Mouse (Mus musculus): Measurements from ENCODE around the gene Cacna1g.

The Cacna1g gene

GRCm38 (mm10) chr11:94473707-94474543 is at the start of gene Cacna1g:
Cacna1g (minus strand) TSS chr11:94474198.
- peak; percentile 44 to 51 for DNase-seq (ENCODE audit: low read depth in 2 of 2, low spot score in 2 of 2)

- no peak for DNase-seq (ENCODE audit: low read depth in 2 of 2, low spot score in 2 of 2)
Observed at GRCm38 (mm10) chr11:94521219-94521843, 47.3 kb upstream of the Cacna1g start, which contains the start of gene Mycbpap. Mycbpap (minus strand) TSS chr11:94521742.

GRCm38 (mm10) chr11:94513452-94513851 is 39.5 kb upstream of the Cacna1g start:
- no peak for DNase-seq (ENCODE audit: low read depth in 2 of 2, low spot score in 2 of 2)

GRCm38 (mm10) chr11:94508976-94509375 is 35.0 kb upstream of the Cacna1g start:
- DNase-seq (ENCODE audit: low read depth in 2 of 2, low spot score in 2 of 2) = no peak

GRCm38 (mm10) chr11:94501482-94501881 is 27.5 kb upstream of the Cacna1g start:
- no peak for DNase-seq (ENCODE audit: low read depth in 2 of 2, low spot score in 2 of 2)

- DNase-seq (ENCODE audit: low read depth in 2 of 2, low spot score in 2 of 2) = no peak
Observed at GRCm38 (mm10) chr11:94500362-94500761, 26.4 kb upstream of the Cacna1g start.

GRCm38 (mm10) chr11:94499661-94500152 is 25.7 kb upstream of the Cacna1g start, which contains the start of gene Epn3:
Epn3 (minus strand) TSS chr11:94499974.
- DNase-seq (ENCODE audit: low read depth in 2 of 2, low spot score in 2 of 2) = no peak

GRCm38 (mm10) chr11:94499035-94499434 is 25.0 kb upstream of the Cacna1g start:
- DNase-seq (ENCODE audit: low read depth in 2 of 2, low spot score in 2 of 2) = no peak

- DNase-seq (ENCODE audit: low read depth in 2 of 2, low spot score in 2 of 2) = no peak
Observed at GRCm38 (mm10) chr11:94498093-94498996, 24.3 kb upstream of the Cacna1g start.

GRCm38 (mm10) chr11:94495415-94495814 is 21.4 kb upstream of the Cacna1g start:
- no peak for DNase-seq (ENCODE audit: low read depth in 2 of 2, low spot score in 2 of 2)

GRCm38 (mm10) chr11:94491749-94492099 is 17.7 kb upstream of the Cacna1g start:
- no peak for DNase-seq (ENCODE audit: low read depth in 2 of 2, low spot score in 2 of 2)

- no peak for DNase-seq (ENCODE audit: low read depth in 2 of 2, low spot score in 2 of 2)
Observed at GRCm38 (mm10) chr11:94491035-94491748, 17.2 kb upstream of the Cacna1g start.

- no peak for DNase-seq (ENCODE audit: low read depth in 2 of 2, low spot score in 2 of 2)
Observed at GRCm38 (mm10) chr11:94489745-94490144, 15.7 kb upstream of the Cacna1g start.

- no peak for DNase-seq (ENCODE audit: low read depth in 2 of 2, low spot score in 2 of 2)
Observed at GRCm38 (mm10) chr11:94488767-94489533, 15.0 kb upstream of the Cacna1g start.

GRCm38 (mm10) chr11:94486001-94486400 is 12.0 kb upstream of the Cacna1g start, which contains the start of gene Spata20:
Spata20 (minus strand) TSS chr11:94486179.
- peak; percentile 61 to 79 for DNase-seq (ENCODE audit: low read depth in 2 of 2, low spot score in 2 of 2)

GRCm38 (mm10) chr11:94485223-94485622 is 11.2 kb upstream of the Cacna1g start:
- DNase-seq (ENCODE audit: low read depth in 2 of 2, low spot score in 2 of 2) = no peak

- DNase-seq (ENCODE audit: low read depth in 2 of 2, low spot score in 2 of 2) = no peak
Observed at GRCm38 (mm10) chr11:94484636-94485035, 10.6 kb upstream of the Cacna1g start.

GRCm38 (mm10) chr11:94483921-94484320 is 9.9 kb upstream of the Cacna1g start:
- no peak for DNase-seq (ENCODE audit: low read depth in 2 of 2, low spot score in 2 of 2)

- no peak for DNase-seq (ENCODE audit: low read depth in 2 of 2, low spot score in 2 of 2)
Observed at GRCm38 (mm10) chr11:94483436-94483835, 9.4 kb upstream of the Cacna1g start.

- no peak for DNase-seq (ENCODE audit: low read depth in 2 of 2, low spot score in 2 of 2)
Observed at GRCm38 (mm10) chr11:94482738-94483137, 8.7 kb upstream of the Cacna1g start.

Measured in CD8-positive naive resting alpha-beta T cell, adult 2 months (primary cell).